Mouse (Mus musculus) monocyte, adult 5-6 weeks (primary cell): ENCODE measurements around the gene Mrpl23. TPM values are rescaled to one million over a fixed set of nuclear protein-coding genes. Genes with fewer than 3 reads are reported as not detected.

Experiments
- ATAC-seq: fragments of 153-309, 156-312 bp; replicated peaks from 2 replicates; pipeline ENCODE4 v1.8.0; 2017; ENCODE audit warnings: mild to moderate bottlenecking; ENCODE audit not compliant: low TSS enrichment, insufficient number of reproducible peaks, severe bottlenecking, poor library complexity, low FRiP score
- total RNA-seq: library from RNA; stranded (forward); fragments of 200-1000, 200-491, 200-594 nt; gene quantifications from 3 replicates; pipeline ENCODE4 v1.2.3, GENCODE M21; 2017

Mrpl23 gene
- total RNA-seq, 1 experiment from 2014 or later = 9.7 TPM

GRCm38 (mm10) chr7:142547874-142548273 lies 15.4 kb downstream of the Mrpl23 start:
- ATAC-seq = no peak

GRCm38 (mm10) chr7:142548706-142549105 lies 16.2 kb downstream of the Mrpl23 start:
- ATAC-seq = no peak

GRCm38 (mm10) chr7:142549941-142550763 lies 17.7 kb downstream of the Mrpl23 start:
- ATAC-seq = no peak

GRCm38 (mm10) chr7:142550935-142551373 lies 18.5 kb downstream of the Mrpl23 start:
- no peak for ATAC-seq

GRCm38 (mm10) chr7:142551691-142552090 lies 19.2 kb downstream of the Mrpl23 start:
- ATAC-seq = no peak

- no peak for ATAC-seq
These were observed 20.3 kb downstream of the Mrpl23 start for GRCm38 (mm10) chr7:142552591-142553416.

- ATAC-seq = no peak
These were observed 21.2 kb downstream of the Mrpl23 start for GRCm38 (mm10) chr7:142553417-142554335.

- ATAC-seq = no peak
These were observed 22.1 kb downstream of the Mrpl23 start for GRCm38 (mm10) chr7:142554625-142555024.

GRCm38 (mm10) chr7:142555366-142556088 lies 23.0 kb downstream of the Mrpl23 start:
- no peak for ATAC-seq

- no peak for ATAC-seq
These were observed 23.6 kb downstream of the Mrpl23 start for GRCm38 (mm10) chr7:142556089-142556476.

GRCm38 (mm10) chr7:142557696-142558095 lies 25.2 kb downstream of the Mrpl23 start:
- no peak for ATAC-seq

- ATAC-seq = no peak
These were observed 26.1 kb downstream of the Mrpl23 start for GRCm38 (mm10) chr7:142558511-142559146.

- no peak for ATAC-seq
These were observed 27.2 kb downstream of the Mrpl23 start for GRCm38 (mm10) chr7:142559651-142560175.

GRCm38 (mm10) chr7:142560942-142561855 lies 28.7 kb downstream of the Mrpl23 start:
- no peak for ATAC-seq

GRCm38 (mm10) chr7:142561856-142562404 lies 29.4 kb downstream of the Mrpl23 start:
- ATAC-seq = no peak

GRCm38 (mm10) chr7:142563168-142563567 lies 30.7 kb downstream of the Mrpl23 start:
- no peak for ATAC-seq
